Mouse (Mus musculus): ENCODE measurements around the gene Map3k3. TPM values are rescaled to one million over a fixed set of nuclear protein-coding genes. Genes with fewer than 3 reads are reported as not detected.

Gene Map3k3
- polyA plus RNA-seq, 1 experiment from 2014 or later: 14.1 TPM

- 24% methylated on average over 22 of the region's 22 CpGs for WGBS
- Histone ChIP-seq H3K27me3 (no peaks in the 10 kb centered on the region), H3K9ac (peak within 1 kb of the TSS; percentile 92), H3K36me3 (peaks cover 23% of the 10 kb centered on the region), H3K4me3 (peak within 1 kb of the TSS; percentile 81), H3K4me1 (replicated peaks) (peaks cover 41% of the 10 kb centered on the region), H3K27ac (replicated peaks) (peak within 1 kb of the TSS; percentile 98), H3K9me3 (no peaks in the 10 kb centered on the region), H3K4me2 (peak within 1 kb of the TSS; percentile 92)
- peak; percentile 24; the same call in 1 of the 2 replicates for ATAC-seq (ENCODE audit: low FRiP score, low read depth)
Observed at GRCm38 (mm10) chr11:106160841-106161721, 76.7 kb downstream of the Map3k3 start, which contains the start of the genes Gm10840 and Limd2. TSS of gene Gm10840 (plus strand) at chr11:106160850. TSS of gene Limd2 (minus strand) at chr11:106160860.

- Histone ChIP-seq H3K27ac (replicated peaks) (no peak overlapping the region), H3K4me3 (no peak overlapping the region), H3K36me3 (peaks cover 24% of the 10 kb centered on the region), H3K27me3 (no peaks in the 10 kb centered on the region), H3K4me2 (no peak overlapping the region), H3K9me3 (no peaks in the 10 kb centered on the region), H3K9ac (no peak overlapping the region), H3K4me1 (replicated peaks) (peaks cover 32% of the 10 kb centered on the region)
- ATAC-seq (ENCODE audit: low FRiP score, low read depth): no peak
- 86% methylated on average over 2 of the region's 2 CpGs for WGBS
Observed at GRCm38 (mm10) chr11:106162237-106162636, 77.8 kb downstream of the Map3k3 start.

- Histone ChIP-seq H3K4me1 (replicated peaks) (peaks cover 25% of the 10 kb centered on the region), H3K27me3 (no peaks in the 10 kb centered on the region), H3K27ac (replicated peaks) (no peak overlapping the region), H3K36me3 (peaks cover 27% of the 10 kb centered on the region; the same call in 1 of the 2 replicates), H3K4me3 (no peak overlapping the region), H3K4me2 (no peak overlapping the region), H3K9ac (no peak overlapping the region), H3K9me3 (no peaks in the 10 kb centered on the region)
- ATAC-seq (ENCODE audit: low FRiP score, low read depth): no peak
- WGBS: 90% methylated on average over 4 of the region's 4 CpGs
Observed at GRCm38 (mm10) chr11:106163546-106163945, 79.1 kb downstream of the Map3k3 start.

DNA sequence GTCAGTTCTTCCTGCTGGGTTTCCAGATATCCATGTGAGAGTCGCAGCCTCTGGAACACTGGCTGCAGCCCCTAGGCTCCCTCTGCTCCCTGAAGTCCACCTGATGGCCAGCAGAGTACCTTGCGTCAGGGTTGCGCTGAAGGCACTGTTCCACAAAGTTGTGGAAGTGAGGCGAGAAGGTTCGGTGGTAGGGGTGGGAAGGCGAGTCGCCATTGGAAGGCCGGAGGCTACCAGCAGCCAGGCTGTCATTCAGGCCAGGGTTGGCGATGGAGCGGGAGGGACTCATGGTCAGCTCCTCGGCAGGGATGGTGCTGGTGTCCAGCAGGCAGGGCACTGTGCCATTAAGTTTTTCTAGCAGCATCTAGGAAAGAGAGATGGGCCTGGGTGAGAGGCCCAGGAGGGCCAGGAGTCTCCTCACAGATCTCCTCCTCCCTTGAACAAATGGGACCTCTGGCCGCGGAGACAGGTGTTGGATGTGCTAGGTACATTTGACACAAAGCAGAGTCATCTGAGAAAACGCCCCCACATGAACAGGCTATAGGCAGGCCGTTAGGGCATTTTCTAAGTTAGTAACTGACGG, 80.3 kb downstream of the Map3k3 start:
- Histone ChIP-seq H3K4me2 (no peak overlapping the region), H3K36me3 (peaks cover 27% of the 10 kb centered on the region; the same call in 1 of the 2 replicates), H3K9ac (no peak overlapping the region), H3K27ac (replicated peaks) (no peak overlapping the region), H3K4me3 (no peak overlapping the region), H3K27me3 (no peaks in the 10 kb centered on the region), H3K4me1 (replicated peaks) (peaks cover 16% of the 10 kb centered on the region), H3K9me3 (no peaks in the 10 kb centered on the region)
- ATAC-seq (ENCODE audit: low FRiP score, low read depth): no peak
- WGBS: 94% methylated on average over 16 of the region's 16 CpGs

DNA sequence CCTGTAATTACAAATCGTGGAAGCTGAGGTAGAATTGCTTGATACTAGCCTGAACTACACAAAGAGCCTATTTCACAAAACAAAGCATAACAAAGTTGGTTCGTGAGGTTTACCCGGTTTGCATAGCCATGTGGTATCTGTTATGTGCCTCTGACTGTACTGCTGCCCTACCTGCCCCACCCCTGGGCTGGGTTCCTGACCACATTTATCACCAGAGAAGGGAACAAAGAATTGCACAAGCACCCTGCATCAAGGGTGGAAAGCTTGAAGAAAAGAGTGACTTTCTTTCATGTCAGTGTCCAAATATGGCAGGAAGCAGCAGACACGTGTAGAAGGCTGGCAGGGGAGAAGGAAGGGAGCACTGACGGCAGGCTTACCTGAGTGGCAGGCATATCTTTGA, 83.0 kb downstream of the Map3k3 start:
- H3K4me3 ChIP-seq: no peak overlapping the region
- H3K27me3 ChIP-seq: no peaks in the 10 kb centered on the region
- no peak for ATAC-seq (ENCODE audit: low FRiP score, low read depth)
- WGBS: 88% methylated on average over 5 of the region's 5 CpGs
- no peaks in the 10 kb centered on the region for H3K9me3 ChIP-seq
- H3K4me2 ChIP-seq: no peak overlapping the region
- H3K36me3 ChIP-seq: peaks cover 27% of the 10 kb centered on the region; the same call in 1 of the 2 replicates
- no peak overlapping the region for H3K27ac ChIP-seq (replicated peaks)
- H3K4me1 ChIP-seq (replicated peaks): no peaks in the 10 kb centered on the region
- H3K9ac ChIP-seq: no peak overlapping the region

- Histone ChIP-seq H3K27me3 (no peaks in the 10 kb centered on the region), H3K4me2 (no peak overlapping the region), H3K9me3 (no peaks in the 10 kb centered on the region), H3K27ac (replicated peaks) (no peak overlapping the region), H3K4me3 (no peak overlapping the region), H3K9ac (no peak overlapping the region), H3K36me3 (peaks cover 18% of the 10 kb centered on the region; the same call in 1 of the 2 replicates), H3K4me1 (replicated peaks) (no peaks in the 10 kb centered on the region)
- no peak for ATAC-seq (ENCODE audit: low FRiP score, low read depth)
- WGBS: 77% methylated on average over 7 of the region's 7 CpGs
Observed at GRCm38 (mm10) chr11:106170807-106171206, 86.4 kb downstream of the Map3k3 start.

DNA sequence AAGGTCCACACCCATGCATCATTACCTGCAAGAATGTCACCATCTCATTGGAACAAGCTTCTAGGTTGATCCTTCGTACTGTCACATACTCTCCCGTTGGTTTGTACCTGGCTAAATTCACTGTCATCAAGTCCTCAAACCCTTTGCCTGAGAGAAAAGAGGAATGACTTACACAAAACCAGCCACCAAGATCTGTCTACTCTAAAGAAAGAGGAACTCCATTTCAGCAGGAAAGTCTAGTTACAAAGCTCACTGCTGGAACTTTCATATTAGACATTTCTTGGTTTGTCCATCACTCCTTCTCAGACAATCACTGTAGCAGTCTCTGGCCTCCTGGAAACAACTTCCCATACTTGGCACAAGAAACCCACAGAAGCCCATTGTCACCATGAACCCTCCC, 88.8 kb downstream of the Map3k3 start:
- H3K4me2 ChIP-seq: no peak overlapping the region
- no peaks in the 10 kb centered on the region for H3K27me3 ChIP-seq
- no peak overlapping the region for H3K27ac ChIP-seq (replicated peaks)
- no peak overlapping the region for H3K9ac ChIP-seq
- H3K36me3 ChIP-seq: peaks cover 4% of the 10 kb centered on the region; the same call in 1 of the 2 replicates
- 95% methylated on average over 2 of the region's 2 CpGs for WGBS
- no peaks in the 10 kb centered on the region for H3K4me1 ChIP-seq (replicated peaks)
- ATAC-seq (ENCODE audit: low FRiP score, low read depth): no peak
- H3K9me3 ChIP-seq: no peaks in the 10 kb centered on the region
- no peak overlapping the region for H3K4me3 ChIP-seq

DNA sequence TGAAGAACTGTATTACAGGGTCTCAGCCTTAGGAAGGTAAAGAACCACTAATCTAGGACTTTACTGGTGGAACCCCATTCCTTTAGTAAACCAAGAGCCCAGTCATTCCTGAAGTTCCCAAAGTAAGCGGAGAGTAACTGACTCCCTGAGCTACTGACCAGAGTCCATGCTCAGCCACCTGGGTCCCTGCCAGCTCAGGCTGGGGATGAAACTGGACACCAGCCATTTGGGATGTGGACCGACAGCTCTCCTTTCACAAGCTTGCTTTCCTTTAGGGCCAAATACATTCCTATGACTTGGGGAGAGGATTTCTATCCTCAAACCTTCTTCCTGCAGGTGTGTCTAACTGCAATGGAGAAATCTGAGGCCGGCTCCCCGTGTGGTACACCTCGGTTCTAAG, 90.0 kb downstream of the Map3k3 start:
- Histone ChIP-seq H3K27ac (replicated peaks) (no peak overlapping the region), H3K9ac (no peak overlapping the region), H3K36me3 (peaks cover 7% of the 10 kb centered on the region; the same call in 1 of the 2 replicates), H3K4me3 (no peak overlapping the region), H3K4me1 (replicated peaks) (no peaks in the 10 kb centered on the region), H3K4me2 (no peak overlapping the region), H3K9me3 (no peaks in the 10 kb centered on the region), H3K27me3 (no peaks in the 10 kb centered on the region)
- WGBS: 88% methylated on average over 5 of the region's 5 CpGs
- no peak for ATAC-seq (ENCODE audit: low FRiP score, low read depth)

GRCm38 (mm10) chr11:106175081-106175480, 90.7 kb downstream of the Map3k3 start:
- H3K4me2 ChIP-seq: no peak overlapping the region
- H3K27ac ChIP-seq (replicated peaks): no peak overlapping the region
- no peaks in the 10 kb centered on the region for H3K4me1 ChIP-seq (replicated peaks)
- H3K27me3 ChIP-seq: no peaks in the 10 kb centered on the region
- no peak for ATAC-seq (ENCODE audit: low FRiP score, low read depth)
- H3K9ac ChIP-seq: no peak overlapping the region
- peaks cover 7% of the 10 kb centered on the region; the same call in 1 of the 2 replicates for H3K36me3 ChIP-seq
- H3K9me3 ChIP-seq: no peaks in the 10 kb centered on the region
- 78% methylated on average over 3 of the region's 3 CpGs for WGBS
- no peak overlapping the region for H3K4me3 ChIP-seq

GRCm38 (mm10) chr11:106176372-106176771, 92.0 kb downstream of the Map3k3 start:
- ATAC-seq (ENCODE audit: low FRiP score, low read depth): no peak
- peaks cover 7% of the 10 kb centered on the region; the same call in 1 of the 2 replicates for H3K36me3 ChIP-seq
- no peak overlapping the region for H3K9ac ChIP-seq
- no peak overlapping the region for H3K4me3 ChIP-seq
- H3K4me1 ChIP-seq (replicated peaks): no peaks in the 10 kb centered on the region
- no peak overlapping the region for H3K27ac ChIP-seq (replicated peaks)
- H3K4me2 ChIP-seq: no peak overlapping the region
- no peaks in the 10 kb centered on the region for H3K9me3 ChIP-seq
- WGBS: 85% methylated on average over 5 of the region's 5 CpGs
- H3K27me3 ChIP-seq: no peaks in the 10 kb centered on the region

DNA sequence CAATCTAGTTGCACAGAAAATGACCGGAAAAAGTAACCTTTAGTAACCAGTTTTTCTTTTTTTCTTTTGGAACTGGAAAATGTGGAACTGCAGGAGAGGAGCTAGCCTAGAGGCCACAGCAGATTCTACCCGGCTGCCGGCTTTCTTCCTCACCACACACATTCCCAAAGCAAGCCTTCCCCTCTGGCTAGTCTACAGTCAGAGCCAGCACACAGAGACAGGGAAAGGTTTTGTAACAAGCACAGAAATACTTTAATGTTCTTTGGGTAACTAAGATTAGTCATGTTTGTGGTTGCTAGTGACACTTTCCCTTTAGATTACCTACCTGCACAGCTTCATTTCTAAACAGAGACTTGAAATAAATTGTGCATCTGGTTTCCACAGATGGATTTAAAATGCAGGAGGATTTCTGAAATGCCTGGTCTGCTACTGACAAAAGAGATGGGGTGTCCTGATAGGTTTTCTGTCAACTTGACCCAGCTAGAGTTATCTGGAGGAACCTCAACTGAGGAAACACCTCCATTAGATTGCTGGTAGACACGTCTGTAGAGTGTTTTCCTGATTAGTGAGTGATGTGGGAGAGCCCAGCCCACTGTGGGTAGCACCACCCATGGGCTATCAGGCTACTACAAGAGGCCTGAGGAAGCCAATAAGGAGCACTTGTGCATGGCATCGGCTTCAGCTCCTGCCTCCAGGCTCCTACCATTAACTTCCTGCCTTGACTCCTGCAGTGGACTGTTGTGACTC, 93.8 kb downstream of the Map3k3 start:
- H3K4me2 ChIP-seq: no peak overlapping the region
- no peak overlapping the region for H3K9ac ChIP-seq

More for the DNA sequence above, 93.8 kb downstream of the Map3k3 start:
- H3K4me1 ChIP-seq (replicated peaks): no peaks in the 10 kb centered on the region
- H3K27ac ChIP-seq (replicated peaks): no peak overlapping the region
- 87% methylated on average over 5 of the region's 5 CpGs for WGBS
- no peaks in the 10 kb centered on the region for H3K27me3 ChIP-seq
- ATAC-seq (ENCODE audit: low FRiP score, low read depth): no peak
- H3K36me3 ChIP-seq: peaks cover 3% of the 10 kb centered on the region; the same call in 1 of the 2 replicates
- no peaks in the 10 kb centered on the region for H3K9me3 ChIP-seq
- H3K4me3 ChIP-seq: no peak overlapping the region

All from hindbrain, embryonic 15.5 days (tissue).